Mouse (Mus musculus): ENCODE results near the gene Cyp2c70.
"Not testable (repeated sequence)": the region's sequence is repeated elsewhere in the genome, so short reads cannot be mapped to it uniquely, and the experiment has no call there.

GRCm38 (mm10) chr19:40119624-40120023, 67.5 kb downstream of the Cyp2c70 start:
- TF ChIP-seq MAFK (IDR thresholded peaks at IDR 0.05; ENCODE audit: insufficient read depth, low read depth, low read length); HCFC1 (IDR thresholded peaks at IDR 0.05; ENCODE audit: borderline replicate concordance, insufficient read depth, low read length); CHD2 (IDR thresholded peaks at IDR 0.05; ENCODE audit: low read depth, low read length): not testable (repeated sequence)

Data from ES-E14 (cell line).